Mouse (Mus musculus): ENCODE data around the gene Slc3a2. TPM values are rescaled to one million over a fixed set of nuclear protein-coding genes. Genes with fewer than 3 reads are reported as not detected.
A peak's percentile ranks its signal among the peaks of the same experiment; 100 is the strongest.

The Slc3a2 gene
- polyA plus RNA-seq, 1 experiment from 2014 or later = 66.4 TPM

GRCm38 (mm10) chr19:8706132-8706667 lies 17.0 kb downstream of the Slc3a2 start:
- 78% methylated on average over 7 of the region's 7 CpGs for WGBS
- Histone ChIP-seq H3K27ac (ENCODE audit: low read length) (no peak overlapping the region), H3K4me2 (ENCODE audit: low read depth, low read length) (no peak overlapping the region), H3K9ac (ENCODE audit: low read length) (no peak overlapping the region), H3K4me3 (ENCODE audit: low read length) (no peak overlapping the region), H3K27me3 (ENCODE audit: control insufficient read depth, insufficient read depth, low read length) (no peaks in the 10 kb centered on the region), H3K36me3 (ENCODE audit: control insufficient read depth, insufficient read depth) (peaks cover 36% of the 10 kb centered on the region), H3K9me3 (replicated peaks; ENCODE audit: control insufficient read depth, low read length) (no peaks in the 10 kb centered on the region), H3K4me1 (ENCODE audit: control insufficient read depth, insufficient read depth, low read length) (peaks cover 13% of the 10 kb centered on the region)
- no peak for ATAC-seq (replicated peaks; ENCODE audit: extremely low read depth, insufficient read depth, low FRiP score)

- 74% methylated on average over 6 of the region's 6 CpGs for WGBS
- Histone ChIP-seq H3K27ac (ENCODE audit: low read length) (no peak overlapping the region), H3K4me1 (ENCODE audit: control insufficient read depth, insufficient read depth, low read length) (peaks cover 3% of the 10 kb centered on the region), H3K27me3 (ENCODE audit: control insufficient read depth, insufficient read depth, low read length) (no peaks in the 10 kb centered on the region), H3K4me3 (ENCODE audit: low read length) (no peak overlapping the region), H3K9ac (ENCODE audit: low read length) (no peak overlapping the region), H3K9me3 (replicated peaks; ENCODE audit: control insufficient read depth, low read length) (no peaks in the 10 kb centered on the region), H3K4me2 (ENCODE audit: low read depth, low read length) (no peak overlapping the region), H3K36me3 (ENCODE audit: control insufficient read depth, insufficient read depth) (peaks cover 33% of the 10 kb centered on the region)
- no peak for ATAC-seq (replicated peaks; ENCODE audit: extremely low read depth, insufficient read depth, low FRiP score)
These were observed 18.0 kb downstream of the Slc3a2 start for GRCm38 (mm10) chr19:8705026-8705708.

GRCm38 (mm10) chr19:8703571-8703970 lies 19.6 kb downstream of the Slc3a2 start:
- WGBS = 57% methylated on average over 3 of the region's 4 CpGs
- Histone ChIP-seq H3K4me3 (ENCODE audit: low read length) (no peak overlapping the region), H3K9me3 (replicated peaks; ENCODE audit: control insufficient read depth, low read length) (no peaks in the 10 kb centered on the region), H3K4me1 (ENCODE audit: control insufficient read depth, insufficient read depth, low read length) (no peaks in the 10 kb centered on the region), H3K9ac (ENCODE audit: low read length) (no peak overlapping the region), H3K27ac (ENCODE audit: low read length) (no peak overlapping the region), H3K4me2 (ENCODE audit: low read depth, low read length) (no peak overlapping the region), H3K36me3 (ENCODE audit: control insufficient read depth, insufficient read depth) (peaks cover 22% of the 10 kb centered on the region), H3K27me3 (ENCODE audit: control insufficient read depth, insufficient read depth, low read length) (no peaks in the 10 kb centered on the region)
- no peak for ATAC-seq (replicated peaks; ENCODE audit: extremely low read depth, insufficient read depth, low FRiP score)

- Histone ChIP-seq H3K9ac (ENCODE audit: low read length) (no peak overlapping the region), H3K9me3 (replicated peaks; ENCODE audit: control insufficient read depth, low read length) (no peaks in the 10 kb centered on the region), H3K4me2 (ENCODE audit: low read depth, low read length) (no peak overlapping the region), H3K27me3 (ENCODE audit: control insufficient read depth, insufficient read depth, low read length) (no peaks in the 10 kb centered on the region), H3K4me3 (ENCODE audit: low read length) (no peak overlapping the region), H3K27ac (ENCODE audit: low read length) (no peak overlapping the region), H3K36me3 (ENCODE audit: control insufficient read depth, insufficient read depth) (peaks cover 11% of the 10 kb centered on the region), H3K4me1 (ENCODE audit: control insufficient read depth, insufficient read depth, low read length) (no peaks in the 10 kb centered on the region)
- WGBS = 56% methylated on average over 3 of the region's 3 CpGs
- no peak for ATAC-seq (replicated peaks; ENCODE audit: extremely low read depth, insufficient read depth, low FRiP score)
These were observed 20.7 kb downstream of the Slc3a2 start for GRCm38 (mm10) chr19:8702458-8702857.

- 74% methylated on average over 9 of the region's 9 CpGs for WGBS
- no peak for ATAC-seq (replicated peaks; ENCODE audit: extremely low read depth, insufficient read depth, low FRiP score)
- 0 out of 2 replicates have a peak, but pooled peaks cover 2% of the 10 kb centered on the region for H3K36me3 ChIP-seq (ENCODE audit: control insufficient read depth, insufficient read depth)
- no peak overlapping the region for H3K4me2 ChIP-seq (ENCODE audit: low read depth, low read length)
- H3K4me3 ChIP-seq (ENCODE audit: low read length) = no peak overlapping the region
- no peaks in the 10 kb centered on the region for H3K27me3 ChIP-seq (ENCODE audit: control insufficient read depth, insufficient read depth, low read length)
- no peaks in the 10 kb centered on the region for H3K9me3 ChIP-seq (replicated peaks; ENCODE audit: control insufficient read depth, low read length)
- H3K9ac ChIP-seq (ENCODE audit: low read length) = no peak overlapping the region
- peaks cover 3% of the 10 kb centered on the region; the same call in 1 of the 2 replicates for H3K4me1 ChIP-seq (ENCODE audit: control insufficient read depth, insufficient read depth, low read length)
- no peak overlapping the region for H3K27ac ChIP-seq (ENCODE audit: low read length)
These were observed 23.5 kb downstream of the Slc3a2 start for GRCm38 (mm10) chr19:8699652-8700051.

- no peak overlapping the region for H3K27ac ChIP-seq (ENCODE audit: low read length)
- ATAC-seq (replicated peaks; ENCODE audit: extremely low read depth, insufficient read depth, low FRiP score) = 0 out of 2 replicates have a peak, but pooled peaks have one; percentile 47
- H3K4me3 ChIP-seq (ENCODE audit: low read length) = no peak overlapping the region
- peaks cover 3% of the 10 kb centered on the region; the same call in 1 of the 2 replicates for H3K4me1 ChIP-seq (ENCODE audit: control insufficient read depth, insufficient read depth, low read length)
- H3K9me3 ChIP-seq (replicated peaks; ENCODE audit: control insufficient read depth, low read length) = no peaks in the 10 kb centered on the region
- WGBS = 44% methylated on average over 6 of the region's 6 CpGs
- no peak overlapping the region for H3K9ac ChIP-seq (ENCODE audit: low read length)
- no peaks in the 10 kb centered on the region for H3K27me3 ChIP-seq (ENCODE audit: control insufficient read depth, insufficient read depth, low read length)
- H3K4me2 ChIP-seq (ENCODE audit: low read depth, low read length) = no peak overlapping the region
- no peaks in the 10 kb centered on the region for H3K36me3 ChIP-seq (ENCODE audit: control insufficient read depth, insufficient read depth)
These were observed 27.8 kb downstream of the Slc3a2 start for GRCm38 (mm10) chr19:8695330-8695729.

- Histone ChIP-seq H3K4me1 (ENCODE audit: control insufficient read depth, insufficient read depth, low read length) (peaks cover 3% of the 10 kb centered on the region; the same call in 1 of the 2 replicates), H3K4me3 (ENCODE audit: low read length) (no peak overlapping the region), H3K9me3 (replicated peaks; ENCODE audit: control insufficient read depth, low read length) (no peaks in the 10 kb centered on the region), H3K27ac (ENCODE audit: low read length) (no peak overlapping the region), H3K36me3 (ENCODE audit: control insufficient read depth, insufficient read depth) (no peaks in the 10 kb centered on the region), H3K9ac (ENCODE audit: low read length) (no peak overlapping the region), H3K4me2 (ENCODE audit: low read depth, low read length) (no peak overlapping the region), H3K27me3 (ENCODE audit: control insufficient read depth, insufficient read depth, low read length) (no peaks in the 10 kb centered on the region)
- no peak for ATAC-seq (replicated peaks; ENCODE audit: extremely low read depth, insufficient read depth, low FRiP score)
- 77% methylated on average over 5 of the region's 5 CpGs for WGBS
These were observed 30.4 kb downstream of the Slc3a2 start for GRCm38 (mm10) chr19:8692740-8693139.

- Histone ChIP-seq H3K36me3 (ENCODE audit: control insufficient read depth, insufficient read depth) (no peaks in the 10 kb centered on the region), H3K4me3 (ENCODE audit: low read length) (no peak overlapping the region), H3K9ac (ENCODE audit: low read length) (no peak overlapping the region), H3K27me3 (ENCODE audit: control insufficient read depth, insufficient read depth, low read length) (no peaks in the 10 kb centered on the region), H3K4me2 (ENCODE audit: low read depth, low read length) (no peak overlapping the region), H3K27ac (ENCODE audit: low read length) (no peak overlapping the region), H3K9me3 (replicated peaks; ENCODE audit: control insufficient read depth, low read length) (no peaks in the 10 kb centered on the region), H3K4me1 (ENCODE audit: control insufficient read depth, insufficient read depth, low read length) (peaks cover 3% of the 10 kb centered on the region; the same call in 1 of the 2 replicates)
- WGBS = 55% methylated on average over 9 of the region's 9 CpGs
- no peak for ATAC-seq (replicated peaks; ENCODE audit: extremely low read depth, insufficient read depth, low FRiP score)
These were observed 31.2 kb downstream of the Slc3a2 start for GRCm38 (mm10) chr19:8691871-8692539.

- no peaks in the 10 kb centered on the region for H3K36me3 ChIP-seq (ENCODE audit: control insufficient read depth, insufficient read depth)
- ATAC-seq (replicated peaks; ENCODE audit: extremely low read depth, insufficient read depth, low FRiP score) = no peak
- H3K4me1 ChIP-seq (ENCODE audit: control insufficient read depth, insufficient read depth, low read length) = 0 out of 2 replicates have a peak, but pooled peaks cover 3% of the 10 kb centered on the region
- no peak overlapping the region for H3K4me2 ChIP-seq (ENCODE audit: low read depth, low read length)
- H3K9ac ChIP-seq (ENCODE audit: low read length) = no peak overlapping the region
- no peaks in the 10 kb centered on the region for H3K27me3 ChIP-seq (ENCODE audit: control insufficient read depth, insufficient read depth, low read length)
- H3K4me3 ChIP-seq (ENCODE audit: low read length) = no peak overlapping the region
- WGBS = 60% methylated on average over 2 of the region's 2 CpGs
- H3K9me3 ChIP-seq (replicated peaks; ENCODE audit: control insufficient read depth, low read length) = no peaks in the 10 kb centered on the region
- no peak overlapping the region for H3K27ac ChIP-seq (ENCODE audit: low read length)
These were observed 39.5 kb downstream of the Slc3a2 start for GRCm38 (mm10) chr19:8683627-8684026.
